16 mouse cellular contexts compared by ENCODE assay signal in genomic region chr9:121496102-121496501, GRCm38 (mm10). TPM values are rescaled to one million over a fixed set of nuclear protein-coding genes. Genes with fewer than 3 reads are reported as not detected.
DNase-seq lines count a peak whose midpoint lies in the region; ATAC-seq and TF ChIP-seq lines count a peak whose summit lies in the region.
"Had no signal": no experiment of that assay in that cellular context is flagged by ENCODE, and none has a peak within 500 bp of the region (broad histone marks: within the 10 kb centered on the region; RNA-seq: fewer than 3 reads in every experiment).

No protein-coding gene starts in this region.

- H3K4me3 ChIP-seq in hindbrain, embryonic 13.5 days, result no peak overlapping the region
- H3K4me3 ChIP-seq in hindbrain, embryonic 11.5 days (ENCODE audit: low read depth, low read length), result no peak overlapping the region
- peak overlapping the region; percentile 65 for H3K4me3 ChIP-seq in left cerebral cortex, adult 2 months
- peak overlapping the region; percentile 73 for H3K4me3 ChIP-seq in cortical plate, adult 2 months (ENCODE audit: insufficient read depth, low read length)
- H3K4me3 ChIP-seq in liver, postnatal 0 days (ENCODE audit: low read depth, low read length), result no peak overlapping the region
- H3K4me3 ChIP-seq: liver, embryonic 12.5 days; lung, embryonic 15.5 days had no signal

- H3K9ac ChIP-seq in hindbrain, embryonic 13.5 days, result no peak overlapping the region
- no peak overlapping the region for H3K9ac ChIP-seq in hindbrain, embryonic 11.5 days (ENCODE audit: low read depth, low read length)
- H3K9ac ChIP-seq in liver, postnatal 0 days (replicated peaks), result no peak overlapping the region
- H3K9ac ChIP-seq: heart, embryonic 15.5 days; liver, embryonic 12.5 days; lung, embryonic 15.5 days; midbrain, embryonic 12.5 days had no signal

- intact Hi-C loops in left cerebral cortex, adult 2 months (cut with DNase I), result no loop called here
- intact Hi-C loops in left cerebral cortex, postnatal 4 days (cut with DNase I), result no loop called here
- intact Hi-C loops in left cerebral cortex, postnatal 36 days (cut with DNase I), result no loop called here

- H3K4me2 ChIP-seq in hindbrain, embryonic 13.5 days, result 0 out of 2 replicates have a peak overlapping the region, but pooled peaks have one; percentile 25
- no peak overlapping the region for H3K4me2 ChIP-seq in hindbrain, embryonic 11.5 days (replicated peaks; ENCODE audit: low read depth, low read length)
- H3K4me2 ChIP-seq in liver, postnatal 0 days (ENCODE audit: low read depth, low read length), result no peak overlapping the region
- H3K4me2 ChIP-seq: liver, embryonic 12.5 days had no signal

- no peaks in the 10 kb centered on the region for H3K36me3 ChIP-seq in hindbrain, embryonic 13.5 days
- H3K36me3 ChIP-seq in hindbrain, embryonic 11.5 days (ENCODE audit: control insufficient read depth, insufficient read depth, low read length), result no peaks in the 10 kb centered on the region
- no peaks in the 10 kb centered on the region for H3K36me3 ChIP-seq in liver, postnatal 0 days (replicated peaks; ENCODE audit: insufficient read depth, low read length)
- H3K36me3 ChIP-seq: heart, embryonic 15.5 days; liver, embryonic 12.5 days; lung, embryonic 15.5 days; midbrain, embryonic 12.5 days had no signal

- no peak for DNase-seq in hindbrain, embryonic 11.5 days (ENCODE audit: low spot score)
- DNase-seq in left cerebral cortex, adult 2 months (ENCODE audit: extremely low spot score in 1 of 2, low spot score in 2 of 2), result no peak
- no peak for DNase-seq in left cerebral cortex, postnatal 4 days
- DNase-seq in left cerebral cortex, postnatal 36 days (ENCODE audit: low spot score in 2 of 2), result peak; percentile 58 to 60
- DNase-seq in liver, postnatal 0 days, result no peak
- DNase-seq: thymus, postnatal 25 days had no signal

- peak; percentile 26 for TF ChIP-seq CTCF in left cerebral cortex, adult 2 months (IDR thresholded peaks at IDR 0.05)
- no peak for TF ChIP-seq CTCF in cortical plate, adult 2 months (IDR thresholded peaks at IDR 0.05; ENCODE audit: extremely low read depth, insufficient read depth, low read length)
- no peak for TF ChIP-seq CTCF in liver, postnatal 0 days (IDR thresholded peaks at IDR 0.05; ENCODE audit: low read depth)

- TF ChIP-seq POLR2A in cortical plate, adult 2 months (IDR thresholded peaks at IDR 0.05; ENCODE audit: extremely low read depth, insufficient read depth, low read length), result no peak

- WGBS in hindbrain, embryonic 13.5 days, result 29% methylated on average over 10 of the region's 10 CpGs
- 29% methylated on average over 10 of the region's 10 CpGs for WGBS in hindbrain, embryonic 11.5 days
- WGBS in liver, postnatal 0 days (ENCODE audit: insufficient replicate concordance), result 30% methylated on average over 10 of the region's 10 CpGs

- no peak for TF ChIP-seq EP300 in liver, postnatal 0 days (IDR thresholded peaks at IDR 0.05; ENCODE audit: low read depth)

- peaks cover 26% of the 10 kb centered on the region for H3K4me1 ChIP-seq in hindbrain, embryonic 13.5 days (replicated peaks)
- H3K4me1 ChIP-seq in hindbrain, embryonic 11.5 days (replicated peaks; ENCODE audit: control insufficient read depth, insufficient read depth, low read length), result no peaks in the 10 kb centered on the region; the same call in 1 of the 2 replicates
- no peaks in the 10 kb centered on the region for H3K4me1 ChIP-seq in cortical plate, adult 2 months (ENCODE audit: control insufficient read depth, insufficient read depth, low read length)
- H3K4me1 ChIP-seq in liver, postnatal 0 days (ENCODE audit: insufficient read depth), result no peaks in the 10 kb centered on the region
- H3K4me1 ChIP-seq: liver, embryonic 12.5 days had no signal

- no peak overlapping the region for H3K27ac ChIP-seq in hindbrain, embryonic 13.5 days
- no peak overlapping the region for H3K27ac ChIP-seq in hindbrain, embryonic 11.5 days (ENCODE audit: low read depth, low read length)
- H3K27ac ChIP-seq in left cerebral cortex, adult 2 months, result peak overlapping the region; percentile 87
- peak overlapping the region; percentile 43; the same call in 1 of the 2 replicates for H3K27ac ChIP-seq in cortical plate, adult 2 months (ENCODE audit: insufficient read depth, low read length)
- no peak overlapping the region for H3K27ac ChIP-seq in liver, postnatal 0 days (ENCODE audit: low read depth)
- H3K27ac ChIP-seq: heart, embryonic 15.5 days; liver, embryonic 12.5 days; lung, embryonic 15.5 days; macrophage; midbrain, embryonic 12.5 days had no signal

- no peak for ATAC-seq in hindbrain, embryonic 13.5 days (ENCODE audit: low FRiP score)
- no peak for ATAC-seq in hindbrain, embryonic 11.5 days (ENCODE audit: low FRiP score)
- ATAC-seq in liver, postnatal 0 days, result no peak
- ATAC-seq: liver, embryonic 12.5 days had no signal

- no peaks in the 10 kb centered on the region for H3K9me3 ChIP-seq in hindbrain, embryonic 13.5 days
- H3K9me3 ChIP-seq in hindbrain, embryonic 11.5 days (ENCODE audit: control insufficient read depth, low read length), result no peaks in the 10 kb centered on the region
- H3K9me3 ChIP-seq in liver, postnatal 0 days (ENCODE audit: low read length), result no peaks in the 10 kb centered on the region
- H3K9me3 ChIP-seq: heart, embryonic 15.5 days; liver, embryonic 12.5 days; lung, embryonic 15.5 days; midbrain, embryonic 12.5 days had no signal

- H3K27me3 ChIP-seq in hindbrain, embryonic 13.5 days, result peaks cover 63% of the 10 kb centered on the region
- peaks cover 38% of the 10 kb centered on the region for H3K27me3 ChIP-seq in hindbrain, embryonic 11.5 days (ENCODE audit: control insufficient read depth, insufficient read depth, low read length)
- peaks cover 45% of the 10 kb centered on the region for H3K27me3 ChIP-seq in liver, postnatal 0 days (ENCODE audit: insufficient read depth, low read length)

RNA-seq across cellular contexts. Expression of gene Cck, which starts 0.6 kb away (rescaled TPM):
- polyA plus RNA-seq in hindbrain, embryonic 13.5 days (2015; fragmentation: Nextera tagmentation; extraction: Ambion mirVana), result 7.7 and 15.1 TPM in 2 replicates
- 0.68 and 1.0 TPM in 2 replicates for polyA plus RNA-seq in hindbrain, embryonic 11.5 days (2014; fragmentation: Nextera tagmentation; extraction: Ambion mirVana)
- 100 to 1,000 TPM; 710 to 764 TPM for total RNA-seq in left cerebral cortex, adult 2 months (2021)
- 100 to 1,000 TPM; 175 to 187 TPM for total RNA-seq in left cerebral cortex, postnatal 4 days (2021)
- 1,499 and 1,678 TPM in 2 replicates for polyA plus RNA-seq in cortical plate, adult 2 months (2012; rRNA removed)
- 100 to 1,000 TPM; 676 to 879 TPM for total RNA-seq in left cerebral cortex, postnatal 36 days (2021)
- polyA plus RNA-seq in liver, postnatal 0 days (2015; fragmentation: Nextera tagmentation; extraction: Ambion mirVana), result not detected in 2 replicates
- total RNA-seq: ES-E14; hematopoietic stem cell, adult 5-6 weeks had no signal
- polyA plus RNA-seq: macrophage; testis, adult 2 months had no signal

Comparison
In these comparisons a context has a peak if more than half of its experiments do, and no peak if none do; other contexts are left out.
1. DNase-seq: peak in left cerebral cortex, postnatal 36 days (2 of 2); none in hindbrain, embryonic 11.5 days (single experiment), left cerebral cortex, adult 2 months (0 of 2), left cerebral cortex, postnatal 4 days (single experiment) and liver, postnatal 0 days (single experiment).
2. H3K27ac ChIP-seq: peak in left cerebral cortex, adult 2 months (single experiment) and cortical plate, adult 2 months (single experiment); none in hindbrain, embryonic 13.5 days (single experiment), hindbrain, embryonic 11.5 days (single experiment) and liver, postnatal 0 days (single experiment).
3. H3K4me3 ChIP-seq: peak in left cerebral cortex, adult 2 months (single experiment) and cortical plate, adult 2 months (single experiment); none in hindbrain, embryonic 13.5 days (single experiment), hindbrain, embryonic 11.5 days (single experiment) and liver, postnatal 0 days (single experiment).
4. RNA of gene Cck, which starts 0.6 kb away (polyA plus RNA-seq): 1,499 to 1,678 TPM in cortical plate, adult 2 months; 7.7 to 15.1 TPM in hindbrain, embryonic 13.5 days, 0.68 to 1.0 TPM in hindbrain, embryonic 11.5 days and not detected in liver, postnatal 0 days; every median in the first group is over 10 times any median in the second.